Mouse (Mus musculus) liver, adult 2 months (tissue): ENCODE measurements around the gene Myocos. TPM values are rescaled to one million over a fixed set of nuclear protein-coding genes. Genes with fewer than 3 reads are reported as not detected.

ENCODE experiments used
- DNase-seq: peaks from one replicate; pipeline ENCODE4 v3.0.0-alpha.2; 2011; ENCODE audit warnings: low read depth, low spot score; ENCODE audit errors: extremely low read depth
- H3K27ac ChIP-seq: fragments of 200-500 bp; replicated peaks from 2 replicates; pipeline ENCODE4 v1.5.1; 2012; ENCODE audit warnings: low read depth, mild to moderate bottlenecking, control low read depth, inconsistent platforms, low read length; ENCODE audit not compliant: insufficient read depth
- H3K27me3 ChIP-seq: fragments of 200-500 bp; 2 replicates; pipeline ENCODE4 v1.6.1; 2012; ENCODE audit warnings: mild to moderate bottlenecking, moderate library complexity, low read length, inconsistent platforms; ENCODE audit not compliant: control insufficient read depth, insufficient read depth
- H3K36me3 ChIP-seq: fragments of 200-500 bp; 2 replicates; pipeline ENCODE4 v1.6.1; 2012; ENCODE audit warnings: low read length, inconsistent platforms; ENCODE audit not compliant: control insufficient read depth, insufficient read depth
- H3K4me1 ChIP-seq: fragments of 200-500 bp; 2 replicates; pipeline ENCODE4 v1.6.1; 2011; ENCODE audit warnings: low read length; ENCODE audit not compliant: control insufficient read depth, insufficient read depth
- H3K4me3 ChIP-seq: fragments of 200-500 bp; 2 replicates; pipeline ENCODE4 v1.5.1; 2011; ENCODE audit warnings: low read depth, mild to moderate bottlenecking, control low read depth, low read length, moderate library complexity; ENCODE audit not compliant: insufficient read depth
- H3K79me2 ChIP-seq: fragments of 200-500 bp; 2 replicates; pipeline ENCODE4 v1.6.1; 2012; ENCODE audit warnings: inconsistent platforms, mild to moderate bottlenecking, low read length, moderate library complexity; ENCODE audit not compliant: control insufficient read depth, insufficient read depth
- H3K9ac ChIP-seq: fragments of 200-500 bp; 2 replicates; pipeline ENCODE4 v1.6.1; 2012; ENCODE audit warnings: low read depth, mild to moderate bottlenecking, control low read depth, inconsistent platforms, low read length
- CTCF ChIP-seq: fragments of 200-500 bp; IDR thresholded peaks from 2 replicates; pipeline ENCODE4 v1.5.1; 2011; ENCODE audit warnings: low read depth, low read length, control low read depth
- POLR2A ChIP-seq: fragments of 200-500 bp; IDR thresholded peaks from 2 replicates; pipeline ENCODE4 v1.6.1; 2011; ENCODE audit warnings: low read length, control low read depth; ENCODE audit not compliant: insufficient read depth; ENCODE audit errors: extremely low read depth
- WGBS: fragments of 180-500 bp; shearing (Covaris S2); methylation state at CpG from one replicate; pipeline ENCODE4 v1.1.7; 2018; 5-methylcytosine and 5-hydroxymethylcytosine counted together
- polyA plus RNA-seq: library from polyadenylated mRNA; depleted of rRNA; stranded (reverse); fragments of >200 nt; gene quantifications from 2 replicates; pipeline ENCODE4 v1.2.3, GENCODE M21; 2012; rRNA removed
- total RNA-seq: library from RNA; depleted of rRNA; stranded (reverse); fragments of >200 nt; gene quantifications from 2 replicates; pipeline ENCODE4 v1.2.3, GENCODE M21; 2014; rRNA removed

Myocos gene
- total and polyA plus RNA-seq, 2 experiments: not detected

GRCm38 (mm10) chr1:162608127-162608526 lies 49.9 kb downstream of the Myocos start:
- no peaks in the 10 kb centered on the region for H3K27me3 ChIP-seq
- no peaks in the 10 kb centered on the region for H3K36me3 ChIP-seq
- no peak overlapping the region for H3K9ac ChIP-seq
- WGBS: 28% methylated on average over 1 of the region's 1 CpGs
- no peak for DNase-seq
- no peak overlapping the region for H3K27ac ChIP-seq
- no peak overlapping the region for H3K4me3 ChIP-seq
- no peaks in the 10 kb centered on the region for H3K4me1 ChIP-seq
- H3K79me2 ChIP-seq: no peaks in the 10 kb centered on the region
- TF ChIP-seq CTCF (no peak), POLR2A (no peak)

DNA sequence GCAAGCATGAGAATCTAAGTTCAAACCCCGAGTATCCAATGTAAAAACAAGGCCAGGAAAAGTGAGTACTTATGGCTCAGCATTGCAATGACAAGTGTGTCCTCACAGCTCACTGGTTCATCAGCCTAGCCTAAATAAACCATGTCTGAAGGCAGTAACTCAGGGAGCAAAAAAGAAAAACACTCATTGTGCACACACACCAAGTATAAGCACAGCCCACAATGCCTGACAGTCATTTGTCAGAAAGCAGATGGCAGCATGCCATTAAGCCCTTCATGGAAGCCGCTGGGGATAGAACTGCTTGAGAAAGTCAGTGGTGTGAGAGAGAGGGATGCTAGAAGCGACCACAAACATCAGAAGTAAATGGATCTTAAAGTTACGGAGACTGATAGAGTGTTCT lies 56.7 kb downstream of the Myocos start:
- peaks cover 16% of the 10 kb centered on the region; the same call in 1 of the 2 replicates for H3K36me3 ChIP-seq
- TF ChIP-seq POLR2A: no peak
- no peak for TF ChIP-seq CTCF
- no peak overlapping the region for H3K27ac ChIP-seq
- H3K4me1 ChIP-seq: no peaks in the 10 kb centered on the region
- H3K9ac ChIP-seq: no peak overlapping the region
- H3K79me2 ChIP-seq: no peaks in the 10 kb centered on the region
- DNase-seq: no peak
- H3K27me3 ChIP-seq: no peaks in the 10 kb centered on the region
- no peak overlapping the region for H3K4me3 ChIP-seq
- WGBS: 92% methylated on average over 4 of the region's 4 CpGs

DNA sequence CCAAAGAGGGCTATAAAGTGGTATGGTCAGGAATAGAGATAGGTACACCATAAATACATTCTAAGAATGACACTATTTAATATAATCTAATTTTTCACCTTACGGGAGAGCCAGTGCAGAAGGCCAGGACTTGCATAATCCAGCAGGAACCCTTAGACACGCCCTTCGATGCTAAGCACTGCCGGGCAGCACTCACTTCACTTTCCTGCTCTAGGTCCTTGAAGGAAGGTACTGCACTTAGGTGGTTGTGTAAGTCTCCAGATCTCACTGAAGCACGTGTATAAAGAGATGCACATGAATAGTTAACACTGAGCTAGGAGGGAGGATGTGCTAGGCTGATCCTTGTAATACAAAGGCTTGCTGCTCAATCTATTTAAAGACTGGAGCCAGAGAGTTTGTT lies 58.4 kb downstream of the Myocos start:
- TF ChIP-seq POLR2A (no peak), CTCF (no peak)
- no peak overlapping the region for H3K9ac ChIP-seq
- WGBS: over 99% methylated on average over 5 of the region's 5 CpGs
- no peaks in the 10 kb centered on the region for H3K79me2 ChIP-seq
- H3K27me3 ChIP-seq: no peaks in the 10 kb centered on the region
- H3K36me3 ChIP-seq: peaks cover 19% of the 10 kb centered on the region; the same call in 1 of the 2 replicates
- no peak overlapping the region for H3K27ac ChIP-seq
- H3K4me1 ChIP-seq: no peaks in the 10 kb centered on the region
- DNase-seq: no peak
- H3K4me3 ChIP-seq: no peak overlapping the region

- no peak for DNase-seq
- Histone ChIP-seq H3K79me2 (no peaks in the 10 kb centered on the region), H3K27ac (no peak overlapping the region), H3K4me3 (no peak overlapping the region), H3K36me3 (peaks cover 22% of the 10 kb centered on the region; the same call in 1 of the 2 replicates), H3K4me1 (no peaks in the 10 kb centered on the region), H3K9ac (no peak overlapping the region), H3K27me3 (no peaks in the 10 kb centered on the region)
- 73% methylated on average over 3 of the region's 3 CpGs for WGBS
- no peak for TF ChIP-seq CTCF
- no peak for TF ChIP-seq POLR2A
These were observed 60.5 kb downstream of the Myocos start for GRCm38 (mm10) chr1:162597379-162598102.

Other genes starting within 250 kb of the Myocos start
- 0.46 and 0.67 TPM in 2 replicates for gene Dnm3, start 180.2 kb downstream of the Myocos start, total RNA-seq
- 0.15 and 0.60 TPM in 2 replicates for gene Dnm3, start 180.2 kb downstream of the Myocos start, polyA plus RNA-seq
- 3.0 and 4.4 TPM in 2 replicates for gene Mettl13, start 109.7 kb downstream of the Myocos start, total RNA-seq
- gene Mettl13, start 109.7 kb downstream of the Myocos start, polyA plus RNA-seq: 4.6 and 8.6 TPM in 2 replicates
- gene Vamp4, start 87.7 kb downstream of the Myocos start, total RNA-seq: 12.5 and 14.6 TPM in 2 replicates
- gene Vamp4, start 87.7 kb downstream of the Myocos start, polyA plus RNA-seq: 4.5 and 4.8 TPM in 2 replicates
- 0.07 TPM in 1 of 2 replicates, not detected in the other for gene Myoc, start 19.1 kb downstream of the Myocos start, total RNA-seq
- gene Myoc, start 19.1 kb downstream of the Myocos start, polyA plus RNA-seq: not detected in 2 replicates
- gene Prrc2c, start 82.3 kb upstream of the Myocos start, total RNA-seq: 19.2 and 23.0 TPM in 2 replicates
- gene Prrc2c, start 82.3 kb upstream of the Myocos start, polyA plus RNA-seq: 7.8 and 11.4 TPM in 2 replicates
- gene Fmo4, start 155.8 kb upstream of the Myocos start, total RNA-seq: 14.4 and 16.2 TPM in 2 replicates
- 7.7 and 8.1 TPM in 2 replicates for gene Fmo4, start 155.8 kb upstream of the Myocos start, polyA plus RNA-seq
- gene Fmo1, start 208.4 kb upstream of the Myocos start, total RNA-seq: 187 and 242 TPM in 2 replicates
- 152 and 171 TPM in 2 replicates for gene Fmo1, start 208.4 kb upstream of the Myocos start, polyA plus RNA-seq
- gene Fmo2, start 240.5 kb upstream of the Myocos start, total RNA-seq: 49.1 and 52.6 TPM in 2 replicates
- 7.8 and 10.4 TPM in 2 replicates for gene Fmo2, start 240.5 kb upstream of the Myocos start, polyA plus RNA-seq